Mouse (Mus musculus): ENCODE measurements around the gene Fermt2.

Fermt2 gene

DNA sequence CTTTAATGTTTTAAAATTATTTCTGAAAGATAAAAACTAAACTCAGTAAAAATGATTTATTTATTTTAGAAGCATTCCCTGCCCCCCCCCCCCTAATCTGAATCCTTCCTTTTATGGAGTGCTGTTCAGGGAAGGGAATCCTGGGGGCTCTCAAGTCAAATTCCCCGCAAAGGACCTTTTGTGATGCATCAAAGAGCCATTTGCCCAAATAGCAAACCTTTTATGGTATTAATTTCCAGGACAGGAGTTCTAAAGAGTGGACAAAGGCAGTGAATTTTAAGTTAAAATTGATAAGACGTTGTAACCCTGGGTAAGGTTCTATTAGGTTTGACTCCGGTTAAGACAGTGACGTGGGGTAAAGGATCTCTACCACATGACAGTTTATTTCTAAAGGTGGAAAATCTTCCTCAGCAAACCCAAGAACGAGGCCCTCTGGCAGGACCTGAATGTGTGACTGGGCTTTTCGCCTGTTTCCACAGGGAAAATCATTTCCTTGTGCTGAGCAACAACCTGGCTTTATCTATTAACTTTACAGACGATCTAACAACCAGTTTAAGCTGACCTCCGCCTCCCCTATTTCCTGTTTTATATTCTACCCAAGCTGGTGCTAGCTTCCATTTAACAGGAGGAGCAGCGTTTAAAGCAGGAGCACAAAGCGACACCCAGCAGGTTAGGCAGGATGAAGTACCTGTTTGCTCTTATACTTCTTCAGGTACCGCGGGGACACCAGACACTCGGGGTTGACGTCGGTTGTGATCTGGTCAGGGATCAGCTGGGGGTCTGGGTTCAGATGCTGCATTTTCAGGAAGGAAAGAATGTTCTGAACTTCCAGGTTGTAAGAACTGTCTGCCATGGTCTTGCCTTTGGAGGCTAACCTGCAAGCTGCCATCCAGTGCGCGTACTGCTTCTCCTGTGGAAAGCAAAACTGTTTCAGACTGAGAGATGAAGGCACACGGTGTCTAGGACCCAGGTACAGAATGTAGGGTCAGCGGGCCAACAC lies 65.6 kb downstream of the Fermt2 start:
- DNase-seq (ENCODE audit: low spot score in 2 of 2) = no peak

DNA sequence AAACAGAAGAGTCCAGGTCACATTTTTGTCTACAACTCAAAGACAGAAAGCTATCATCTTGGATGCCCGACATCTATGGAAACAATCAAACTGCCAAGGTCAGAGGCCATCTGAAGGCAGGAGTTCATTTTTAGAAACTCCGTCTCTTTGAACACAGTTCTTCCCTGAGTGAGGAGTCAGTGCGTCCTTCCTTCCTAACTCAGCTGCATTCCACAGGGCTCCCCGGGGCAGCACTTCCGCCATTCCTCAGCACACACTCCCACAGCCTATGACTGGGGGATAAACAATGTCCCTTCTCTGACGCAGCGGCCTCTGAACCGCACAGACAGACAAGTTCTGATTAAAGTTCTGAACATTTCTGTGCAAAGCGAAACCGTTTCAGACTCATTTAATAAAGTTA lies 66.3 kb downstream of the Fermt2 start:
- peak; percentile 66 to 70 for DNase-seq (ENCODE audit: low spot score in 2 of 2)

DNA sequence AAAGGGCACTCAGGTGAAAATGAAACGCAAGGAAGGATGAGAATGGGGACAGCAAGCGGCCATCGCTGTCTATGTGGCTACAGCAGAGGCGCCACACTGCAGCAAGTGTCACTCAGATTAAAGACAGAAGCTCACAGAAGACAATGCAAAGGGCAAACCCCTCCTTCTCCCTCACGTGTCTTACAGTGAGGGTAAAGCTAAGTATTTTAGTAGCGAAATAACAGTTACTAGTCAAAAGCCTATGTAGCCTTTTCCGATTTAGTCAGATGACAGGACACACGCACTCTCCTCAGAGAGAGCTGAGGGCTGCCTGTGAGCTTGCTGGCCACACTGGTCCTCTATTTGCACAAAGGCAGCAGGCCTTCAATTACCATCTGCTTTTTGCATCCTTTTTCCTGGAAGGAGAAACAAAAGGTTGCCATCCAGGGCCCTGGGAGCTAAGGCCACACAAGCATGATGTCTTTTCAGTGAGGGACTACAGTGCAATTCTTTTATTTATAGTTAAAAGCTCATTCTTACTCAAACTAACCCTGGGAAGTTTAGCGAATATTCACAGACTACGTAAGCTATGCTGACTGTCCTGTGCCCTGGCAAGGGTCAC lies 66.9 kb downstream of the Fermt2 start:
- DNase-seq (ENCODE audit: low spot score in 2 of 2) = no peak

DNA sequence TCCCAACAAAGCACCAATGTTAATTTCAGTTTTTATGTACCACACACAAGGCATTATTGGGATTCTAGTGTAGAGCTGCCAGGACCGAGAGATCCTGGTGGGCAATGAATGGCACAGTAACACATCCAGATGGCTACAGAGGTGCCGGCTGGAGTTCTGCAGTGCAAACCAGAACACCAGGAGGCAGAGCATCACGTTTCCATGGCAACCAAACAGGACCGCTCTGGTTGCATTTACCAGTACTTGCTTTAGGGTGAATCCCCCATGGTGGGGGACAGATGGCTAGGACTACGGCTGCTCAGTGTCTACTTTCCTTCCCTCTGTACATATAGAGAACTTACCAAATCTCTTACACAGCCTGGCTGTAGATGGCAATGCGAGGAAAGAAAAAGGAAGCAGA lies 67.5 kb downstream of the Fermt2 start:
- DNase-seq (ENCODE audit: low spot score in 2 of 2) = no peak

DNA sequence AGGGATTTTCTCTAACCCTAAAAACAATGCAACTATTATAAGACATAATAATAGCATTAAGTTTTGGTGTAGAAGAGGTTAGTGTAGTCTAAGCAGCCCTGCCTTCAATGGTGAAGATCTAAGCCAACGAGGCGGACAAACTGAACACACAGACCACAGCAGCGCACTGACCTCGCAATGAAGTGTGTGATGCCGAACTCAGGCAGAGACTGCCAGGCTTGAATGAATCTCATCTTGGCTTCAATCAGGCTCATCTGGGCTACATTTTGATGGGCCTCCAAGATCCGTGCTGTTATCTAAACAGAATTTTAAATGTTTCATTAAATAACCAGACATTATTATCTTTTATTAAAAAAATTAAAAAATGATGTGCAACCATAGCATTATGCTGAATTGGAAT lies 68.0 kb downstream of the Fermt2 start:
- DNase-seq (ENCODE audit: low spot score in 2 of 2) = no peak

DNA sequence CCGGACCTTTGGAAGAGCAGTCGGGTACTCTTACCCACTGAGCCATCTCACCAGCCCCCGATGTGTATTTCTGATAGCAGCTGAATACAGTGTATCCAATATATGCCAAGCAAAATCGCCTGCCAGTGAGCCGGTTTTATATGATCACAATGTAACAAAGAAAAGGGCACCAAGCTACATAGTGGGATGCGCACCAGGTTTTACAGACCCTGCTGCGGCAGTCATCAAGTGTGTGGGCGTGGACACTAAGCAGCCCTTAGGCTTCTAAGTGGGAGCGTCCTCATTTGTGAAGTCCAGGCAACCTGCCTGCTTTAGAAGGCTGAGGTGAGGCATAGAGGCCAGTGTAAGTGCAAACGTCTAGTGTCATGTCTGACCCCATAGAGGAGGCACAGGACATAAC lies 69.4 kb downstream of the Fermt2 start:
- DNase-seq (ENCODE audit: low spot score in 2 of 2) = no peak

DNA sequence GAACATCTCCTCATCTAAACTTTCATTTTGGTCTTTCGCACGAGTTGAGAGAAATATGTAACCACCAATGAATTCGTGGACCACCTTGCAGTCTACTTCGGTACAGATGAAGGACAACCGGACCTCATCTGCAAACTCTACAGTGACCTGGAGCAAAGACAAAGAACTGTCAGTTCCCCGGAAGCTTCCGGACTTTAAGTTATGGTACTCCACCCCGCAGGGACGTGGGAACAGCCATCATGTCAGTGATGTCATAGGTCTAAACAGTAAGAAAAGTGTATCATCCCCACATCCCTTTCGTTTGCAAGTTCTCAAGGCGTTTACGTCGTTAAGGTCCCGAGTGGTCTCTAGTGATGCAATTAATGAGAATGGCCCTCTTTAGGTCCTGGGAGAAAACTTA lies 70.0 kb downstream of the Fermt2 start:
- DNase-seq (ENCODE audit: low spot score in 2 of 2) = no peak

DNA sequence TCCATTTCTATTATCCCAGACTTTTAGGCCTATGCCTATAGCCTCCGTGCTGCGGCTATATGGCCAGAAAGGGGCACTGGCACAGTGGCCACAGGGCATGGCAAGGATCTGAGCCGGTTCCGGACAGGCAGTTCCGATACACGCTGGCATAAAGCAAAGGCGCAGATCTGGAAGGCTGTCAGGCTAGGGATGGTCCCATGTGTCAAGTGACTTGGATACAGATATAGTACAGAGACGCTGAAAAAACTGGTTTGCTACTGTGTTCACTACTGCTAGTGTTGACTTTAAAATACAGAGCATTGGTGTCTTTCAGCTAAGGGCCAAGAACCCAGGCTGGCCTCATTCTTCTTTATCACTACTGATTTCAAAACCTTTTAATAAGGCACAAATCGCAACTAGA lies 72.9 kb downstream of the Fermt2 start:
- peak; percentile 60 to 65 for DNase-seq (ENCODE audit: low spot score in 2 of 2)

DNA sequence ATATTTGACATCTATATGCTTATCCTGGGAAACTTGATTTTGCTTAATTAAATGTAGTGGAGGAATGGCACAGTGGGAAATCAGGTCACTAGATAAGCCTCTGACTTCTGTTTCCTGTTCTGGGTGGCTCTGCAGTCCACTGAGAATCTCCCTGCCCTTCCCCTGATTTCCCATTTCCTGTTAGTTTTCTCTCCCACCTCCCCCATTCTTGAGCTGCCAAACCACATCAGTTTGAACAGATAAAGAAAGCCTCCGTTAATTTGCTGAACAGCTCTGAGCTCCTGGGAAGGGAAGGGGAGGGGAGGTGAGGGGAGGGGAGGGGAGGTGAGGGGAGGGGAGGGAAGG lies 73.4 kb downstream of the Fermt2 start:
- peak; percentile 59 to 64 for DNase-seq (ENCODE audit: low spot score in 2 of 2)

DNA sequence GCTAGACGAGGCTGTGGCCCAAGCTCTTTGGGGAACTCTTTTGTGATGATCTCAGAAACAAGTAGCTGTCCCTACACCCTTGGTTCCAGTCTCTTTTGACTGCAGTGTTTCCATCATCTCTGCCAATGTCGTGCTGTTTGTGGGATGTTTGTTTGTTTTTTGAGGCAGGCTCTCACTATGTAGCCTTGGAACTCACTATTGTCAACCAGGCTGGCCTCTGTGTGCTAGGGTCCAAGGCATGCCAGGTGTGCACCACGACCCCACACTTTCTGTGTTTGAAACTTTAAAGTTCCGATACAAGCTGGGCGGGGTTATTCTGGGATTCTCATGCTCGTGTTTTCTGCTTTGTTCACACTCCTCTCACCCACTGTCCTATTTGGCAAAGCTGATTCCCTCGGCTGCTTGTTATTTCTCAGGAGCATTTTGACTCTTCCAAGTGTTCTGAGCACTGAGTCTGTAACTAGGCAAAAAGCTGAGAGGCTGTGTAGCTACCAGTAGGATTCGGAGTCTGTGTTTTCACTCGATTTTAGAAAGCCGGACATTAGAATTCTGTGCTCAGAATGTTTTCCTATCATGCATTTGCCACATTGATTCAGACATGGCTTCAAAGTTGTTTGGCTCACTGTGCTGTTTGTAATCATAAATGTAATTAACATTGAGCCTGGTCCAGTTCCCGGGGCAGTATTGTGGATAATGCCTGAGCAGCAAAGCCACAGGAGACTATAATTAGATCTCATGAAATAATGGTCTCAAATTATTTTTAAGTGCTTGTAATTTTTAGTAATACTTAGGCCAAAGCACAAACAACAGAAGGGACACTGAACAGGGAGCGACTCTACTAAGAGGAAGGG lies 74.0 kb downstream of the Fermt2 start:
- peak in 1 of 2 experiments; percentile 36 for DNase-seq (ENCODE audit: low spot score in 2 of 2)

DNA sequence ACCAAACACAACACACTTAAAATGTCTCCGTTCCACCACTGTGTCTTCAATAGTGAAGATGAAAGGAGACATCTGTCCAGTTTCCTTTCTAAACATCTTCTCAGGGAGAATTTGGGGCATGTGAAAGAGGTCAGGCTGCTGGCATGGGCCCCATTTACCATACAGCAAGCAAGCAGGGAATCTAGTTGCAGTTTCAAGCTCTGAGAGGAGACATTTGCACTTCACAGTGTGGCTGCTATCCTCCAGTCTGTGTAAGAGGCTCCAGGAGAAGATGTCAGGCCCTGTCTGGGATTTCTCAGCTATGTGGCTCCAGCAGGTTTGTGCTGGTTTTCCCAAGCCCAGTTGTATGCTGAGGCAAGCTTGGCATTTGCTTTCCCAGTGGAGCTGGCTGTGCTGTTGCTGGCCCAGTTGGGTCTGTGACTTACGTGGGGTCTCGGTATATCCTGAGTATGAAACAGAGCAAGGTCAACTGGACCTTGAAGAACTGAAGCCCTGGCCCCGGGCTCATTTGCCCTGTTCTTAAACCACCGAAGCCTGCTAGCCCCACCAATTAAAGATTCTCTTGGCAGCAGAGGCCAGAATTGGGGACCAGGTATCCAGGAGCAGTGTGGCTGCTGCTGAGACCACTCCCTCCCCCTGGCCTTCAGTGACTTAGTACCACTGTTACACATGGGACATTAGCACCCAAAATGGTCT lies 76.2 kb downstream of the Fermt2 start:
- no peak for DNase-seq (ENCODE audit: low spot score in 2 of 2)

DNA sequence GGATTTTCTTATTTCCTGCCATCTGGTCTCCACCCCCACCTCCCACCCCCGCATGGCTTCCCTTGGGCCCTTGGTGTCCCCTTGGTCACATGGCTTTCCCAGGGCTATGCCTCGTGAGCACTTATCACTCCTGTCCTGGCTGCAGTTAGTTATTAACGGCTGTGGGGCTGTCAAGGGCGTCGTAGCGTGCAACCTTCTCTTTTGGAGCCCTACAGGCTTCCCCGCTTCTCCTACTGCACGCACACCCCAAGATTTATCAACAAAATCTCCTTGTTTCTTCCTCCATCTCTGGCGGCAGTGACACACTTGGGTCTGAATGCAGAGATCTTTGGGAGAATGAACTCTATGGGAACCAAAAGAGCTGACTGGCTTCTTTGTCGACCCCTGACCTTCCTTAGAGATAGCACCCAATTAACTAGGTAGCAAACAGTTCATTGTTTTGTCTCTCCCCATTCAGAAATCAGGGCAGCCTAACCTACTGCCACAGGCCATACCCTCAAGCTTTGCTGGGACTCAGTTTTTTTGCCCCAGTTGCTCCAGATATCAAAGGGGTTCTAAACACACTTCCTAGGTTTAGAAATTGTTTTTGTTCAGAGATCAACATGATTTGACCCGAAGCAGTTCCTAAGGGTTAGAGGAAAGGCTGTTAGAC lies 76.9 kb downstream of the Fermt2 start:
- peak; percentile 74 to 79 for DNase-seq (ENCODE audit: low spot score in 2 of 2)

DNA sequence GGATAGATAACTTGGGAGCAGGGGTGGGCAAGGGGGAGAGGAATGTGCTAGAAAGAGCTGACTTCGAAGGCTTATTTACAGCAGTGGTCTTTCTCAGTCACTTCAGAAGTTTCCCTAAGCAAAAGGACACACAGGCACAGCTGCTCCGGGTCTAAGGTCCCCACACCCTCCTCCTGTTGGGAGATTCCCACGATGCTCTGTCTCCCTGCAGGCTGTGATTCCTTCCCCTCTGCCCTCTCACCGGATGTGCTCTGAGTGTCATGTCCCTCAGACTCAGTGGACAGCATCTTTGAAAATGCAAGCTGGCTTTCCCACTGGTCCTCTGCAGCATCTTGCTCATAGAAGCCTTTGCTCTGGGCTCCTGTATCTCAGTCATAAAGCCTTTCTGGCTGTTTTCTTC lies 77.8 kb downstream of the Fermt2 start:
- DNase-seq (ENCODE audit: low spot score in 2 of 2) = peak; percentile 35 to 50

DNA sequence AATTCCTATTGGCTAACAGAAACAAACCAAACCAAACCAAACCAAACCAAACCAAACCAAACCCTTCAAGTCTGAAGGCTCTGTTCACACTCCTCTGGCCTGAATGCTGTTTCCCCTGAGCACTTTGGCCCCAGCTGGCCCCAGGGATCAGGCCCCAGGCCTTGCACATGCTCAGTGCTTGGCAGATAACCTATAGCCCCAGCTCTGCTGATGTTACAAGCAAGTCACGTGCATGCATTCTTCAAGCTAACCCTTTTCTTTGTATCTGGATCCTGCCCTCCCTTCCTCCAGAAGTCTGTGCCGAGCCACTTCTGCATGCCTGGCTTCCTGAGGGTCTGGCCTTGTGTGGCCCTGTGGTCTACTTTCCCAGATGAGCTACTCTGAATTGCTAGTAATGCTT lies 78.8 kb downstream of the Fermt2 start:
- DNase-seq (ENCODE audit: low spot score in 2 of 2) = no peak

DNA sequence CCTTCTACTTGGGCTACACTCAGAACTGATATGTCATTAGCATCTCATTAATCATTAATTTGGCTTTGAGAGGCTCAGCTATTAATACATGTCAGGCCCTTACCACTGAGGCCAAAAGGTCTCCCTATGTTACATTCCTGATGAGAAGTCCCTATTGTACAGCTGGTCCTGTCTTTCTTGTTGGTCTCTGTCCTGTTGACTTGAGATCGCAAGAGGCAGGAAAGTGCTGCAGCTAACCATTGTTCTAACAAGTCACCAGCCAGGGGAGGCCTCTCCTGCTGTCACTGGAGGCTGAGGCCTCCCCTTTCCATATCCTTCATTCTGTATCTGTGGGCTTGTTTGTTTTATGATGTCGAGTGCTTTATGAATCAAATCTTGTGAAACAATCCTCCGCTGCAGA lies 83.1 kb downstream of the Fermt2 start:
- no peak for DNase-seq (ENCODE audit: low spot score in 2 of 2)

DNA sequence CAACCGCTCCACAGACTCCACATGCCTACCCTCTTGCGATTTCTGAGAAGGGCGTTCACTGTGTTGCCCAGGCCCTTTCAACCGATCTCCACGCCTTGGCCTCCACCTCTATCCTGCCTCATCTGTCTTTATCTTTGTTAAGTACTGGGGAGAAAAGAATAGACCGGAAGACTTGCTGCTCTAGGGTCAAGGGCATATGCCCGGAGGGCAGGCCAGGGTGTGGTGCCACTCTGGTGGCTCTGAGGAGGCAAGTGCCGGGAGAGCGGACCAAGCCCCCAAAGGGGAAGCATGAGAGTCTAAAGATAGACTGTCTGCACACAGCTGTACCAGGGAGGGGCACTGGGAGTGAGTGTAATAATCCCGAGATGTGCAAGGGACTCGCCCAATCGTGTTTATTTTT lies 84.5 kb downstream of the Fermt2 start:
- DNase-seq (ENCODE audit: low spot score in 2 of 2) = peak; percentile 47 to 67

DNA sequence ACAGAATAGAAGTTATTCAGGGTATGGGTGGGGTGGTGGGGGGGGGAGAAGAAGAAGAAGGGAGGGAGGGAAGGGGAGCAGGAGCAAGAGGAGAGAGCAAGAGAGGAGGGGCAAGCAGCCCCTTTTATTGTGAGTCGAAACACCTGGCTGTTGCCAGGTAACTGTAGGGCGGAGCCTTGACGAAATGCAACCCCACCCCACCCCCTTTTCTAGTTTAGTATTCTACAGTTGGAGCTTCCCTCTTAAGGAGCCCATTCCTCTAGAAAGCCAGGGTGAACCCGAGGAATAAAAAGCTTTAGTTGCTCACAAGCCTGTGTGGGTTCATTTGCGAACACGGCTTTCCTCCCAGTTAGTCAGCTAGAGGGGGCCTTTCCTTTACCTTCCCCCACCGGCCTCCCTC lies 85.0 kb downstream of the Fermt2 start:
- no peak for DNase-seq (ENCODE audit: low spot score in 2 of 2)

DNA sequence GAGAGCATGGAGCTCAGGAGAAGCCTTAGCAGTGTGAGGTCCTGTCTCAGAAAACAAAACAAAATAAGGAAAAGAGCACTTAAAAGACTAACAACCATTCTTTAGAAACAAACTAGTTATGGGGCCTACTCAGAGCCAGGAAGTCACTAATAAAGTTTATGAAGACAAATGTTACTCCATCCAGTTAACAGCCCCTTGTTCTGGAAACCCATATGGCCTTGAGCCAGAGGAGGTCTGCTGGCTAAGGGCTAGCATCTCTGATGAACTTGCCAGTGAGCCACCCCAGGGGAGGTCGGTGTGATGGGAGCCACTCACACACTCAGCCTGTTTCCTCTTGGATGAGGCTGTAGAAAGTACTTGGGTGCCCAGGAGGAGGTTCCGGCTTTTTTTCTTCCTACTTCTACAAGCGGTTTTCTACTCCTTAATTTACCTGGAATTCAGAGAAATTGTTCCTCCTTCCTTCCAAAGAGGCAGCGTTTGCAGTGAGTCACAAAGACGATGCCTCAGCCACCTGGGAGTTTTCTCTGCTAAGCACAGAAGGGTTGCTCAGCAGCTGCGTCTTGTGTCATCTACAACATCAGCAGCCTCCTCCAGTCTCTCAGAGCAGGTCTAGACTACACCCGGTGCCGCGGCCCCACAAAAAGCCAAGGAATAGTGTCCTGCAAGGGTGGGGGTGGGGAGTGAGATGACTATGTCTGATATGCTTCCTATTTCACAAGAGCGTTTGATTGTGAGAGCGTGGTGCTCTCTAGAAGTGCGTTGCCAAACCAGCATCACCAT lies 86.9 kb downstream of the Fermt2 start:
- no peak for DNase-seq (ENCODE audit: low spot score in 2 of 2)

DNA sequence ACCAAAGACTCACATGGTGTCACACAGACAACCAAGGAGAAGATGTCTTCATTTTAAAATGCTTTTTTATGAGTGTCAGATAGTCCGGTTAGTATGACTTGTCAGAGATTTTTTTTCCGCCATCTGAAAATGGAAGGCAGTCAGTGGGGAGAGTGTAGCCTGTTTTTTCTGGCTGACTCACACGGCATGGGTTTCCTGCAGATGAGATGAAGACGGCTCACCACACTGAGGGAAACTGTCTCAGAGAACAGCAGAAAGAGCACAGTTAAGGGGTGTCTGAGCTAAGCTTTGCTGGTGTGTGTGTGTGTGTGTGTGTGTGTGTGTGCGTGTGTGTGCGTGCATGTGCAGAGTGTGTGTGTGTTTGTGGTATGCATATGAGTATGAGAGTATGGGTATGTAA lies 88.6 kb downstream of the Fermt2 start:
- no peak for DNase-seq (ENCODE audit: low spot score in 2 of 2)

DNA sequence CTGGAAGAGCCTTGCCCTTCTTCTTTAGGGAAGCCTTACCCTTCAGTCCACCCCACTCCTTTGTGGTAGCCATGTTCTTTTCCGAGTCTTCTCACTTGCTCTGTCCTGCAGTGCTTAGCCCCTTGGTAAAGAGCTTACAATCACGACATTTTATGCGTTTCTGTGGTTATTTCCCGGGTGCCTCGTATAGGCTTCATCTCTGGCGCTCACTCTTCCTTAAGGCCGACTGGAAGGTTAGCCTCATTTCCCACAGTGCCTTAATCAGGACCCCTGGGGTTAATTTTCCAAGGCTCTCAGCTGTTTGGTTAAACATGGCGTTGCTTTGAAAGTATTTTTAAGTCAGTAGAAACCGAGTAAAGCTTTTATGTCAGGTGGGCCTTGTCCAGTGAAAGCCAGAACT lies 90.5 kb downstream of the Fermt2 start:
- no peak for DNase-seq (ENCODE audit: low spot score in 2 of 2)

DNA sequence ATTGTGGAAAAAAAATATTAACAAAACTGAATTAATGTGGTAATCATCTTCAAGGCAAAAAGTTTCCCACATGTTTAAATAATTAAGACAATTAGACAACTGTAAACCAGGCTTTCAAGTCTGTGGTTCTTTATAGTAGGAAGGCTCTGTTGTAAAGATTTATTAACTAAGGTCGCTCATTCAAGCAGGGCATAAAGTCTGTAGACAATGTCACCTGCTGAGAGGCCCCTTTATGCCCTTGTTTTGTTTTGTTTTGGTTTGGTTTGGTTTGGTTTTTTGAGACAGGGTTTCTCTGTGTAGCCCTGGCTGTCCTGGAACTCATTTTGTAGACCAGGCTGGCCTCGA lies 91.0 kb downstream of the Fermt2 start:
- DNase-seq (ENCODE audit: low spot score in 2 of 2) = no peak
